Mouse (Mus musculus) liver, embryonic 16.5 days (tissue): ENCODE results near the gene Zcchc14. TPM values are rescaled to one million over a fixed set of nuclear protein-coding genes. Genes with fewer than 3 reads are reported as not detected.
A peak's percentile ranks its signal among the peaks of the same experiment; 100 is the strongest.

ENCODE experiments used
- ATAC-seq: fragments of 200-750 bp; cut with Nextera tagmentation; 2 replicates; pipeline ENCODE4 v1.8.0; 2017; ENCODE audit warnings: low read depth, mild to moderate bottlenecking, moderate number of reproducible peaks, moderate library complexity
- H3K27ac ChIP-seq: fragments of 300-500 bp; sonication (generic); 2 replicates; pipeline ENCODE4 v1.5.1; 2014; ENCODE audit warnings: mild to moderate bottlenecking, low read length
- H3K27me3 ChIP-seq: fragments of 300-500 bp; sonication (generic); 2 replicates; pipeline ENCODE4 v1.6.1; 2014; ENCODE audit warnings: low read depth, low read length, mixed read lengths; ENCODE audit not compliant: control insufficient read depth, insufficient read depth
- H3K36me3 ChIP-seq: fragments of 300-500 bp; sonication (generic); 2 replicates; pipeline ENCODE4 v1.6.1; 2014; ENCODE audit warnings: mild to moderate bottlenecking; ENCODE audit not compliant: control insufficient read depth, insufficient read depth
- H3K4me1 ChIP-seq: fragments of 300-500 bp; sonication (generic); 2 replicates; pipeline ENCODE4 v1.6.1; 2014; ENCODE audit warnings: low read depth, low read length, mixed read lengths; ENCODE audit not compliant: control insufficient read depth
- H3K4me2 ChIP-seq: fragments of 300-500 bp; sonication (generic); 2 replicates; pipeline ENCODE4 v1.6.1; 2014; ENCODE audit warnings: low read depth, low read length, mixed read lengths
- H3K4me3 ChIP-seq: fragments of 300-500 bp; sonication (generic); 2 replicates; pipeline ENCODE4 v1.5.1; 2014; ENCODE audit warnings: low read depth, mild to moderate bottlenecking, low read length
- H3K9ac ChIP-seq: fragments of 300-500 bp; sonication (generic); 2 replicates; pipeline ENCODE4 v1.6.1; 2014; ENCODE audit warnings: low read depth, low read length
- H3K9me3 ChIP-seq: fragments of 300-500 bp; sonication (generic); replicated peaks from 2 replicates; pipeline ENCODE4 v1.6.1; 2016; ENCODE audit warnings: low read length; ENCODE audit not compliant: control insufficient read depth
- WGBS: fragments of 180-500 bp; shearing (Covaris S2); extraction: QIAGEN DNeasy Blood & Tissue Kit; methylation state at CpG from one replicate; pipeline ENCODE4 v1.1.7; 2014; ENCODE audit not compliant: insufficient replicate concordance; 5-methylcytosine and 5-hydroxymethylcytosine counted together
- polyA plus RNA-seq: library from polyadenylated mRNA; unstranded; fragments of >200 nt; fragmentation: Nextera tagmentation; extraction: Ambion mirVana; gene quantifications from 2 replicates; pipeline ENCODE4 v1.2.1, GENCODE M21; 2015

Zcchc14 gene
- polyA plus RNA-seq, 1 experiment from 2014 or later, result 1.6 TPM

DNA sequence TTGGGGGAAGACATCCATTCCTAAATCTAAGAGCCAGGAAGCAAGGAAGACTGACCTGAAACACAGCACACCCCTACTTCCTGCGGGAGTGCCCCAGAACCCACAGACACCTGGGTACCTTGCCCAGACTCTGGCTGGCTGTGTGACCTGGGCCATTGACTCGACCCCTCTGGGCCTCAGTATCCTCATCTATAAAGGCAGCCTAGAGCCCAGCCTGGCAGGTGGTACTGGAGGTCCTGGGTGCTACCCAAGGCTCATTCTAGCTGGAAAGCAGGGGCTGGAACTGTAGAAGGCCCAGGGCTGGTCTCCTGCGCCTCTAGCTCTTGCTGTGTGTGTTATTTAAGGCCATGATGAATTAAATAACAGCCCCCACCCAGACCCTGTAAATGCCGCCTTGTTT, 1.4 kb upstream of the Zcchc14 start:
- no peak for ATAC-seq
- peaks cover 55% of the 10 kb centered on the region for H3K27me3 ChIP-seq

DNA sequence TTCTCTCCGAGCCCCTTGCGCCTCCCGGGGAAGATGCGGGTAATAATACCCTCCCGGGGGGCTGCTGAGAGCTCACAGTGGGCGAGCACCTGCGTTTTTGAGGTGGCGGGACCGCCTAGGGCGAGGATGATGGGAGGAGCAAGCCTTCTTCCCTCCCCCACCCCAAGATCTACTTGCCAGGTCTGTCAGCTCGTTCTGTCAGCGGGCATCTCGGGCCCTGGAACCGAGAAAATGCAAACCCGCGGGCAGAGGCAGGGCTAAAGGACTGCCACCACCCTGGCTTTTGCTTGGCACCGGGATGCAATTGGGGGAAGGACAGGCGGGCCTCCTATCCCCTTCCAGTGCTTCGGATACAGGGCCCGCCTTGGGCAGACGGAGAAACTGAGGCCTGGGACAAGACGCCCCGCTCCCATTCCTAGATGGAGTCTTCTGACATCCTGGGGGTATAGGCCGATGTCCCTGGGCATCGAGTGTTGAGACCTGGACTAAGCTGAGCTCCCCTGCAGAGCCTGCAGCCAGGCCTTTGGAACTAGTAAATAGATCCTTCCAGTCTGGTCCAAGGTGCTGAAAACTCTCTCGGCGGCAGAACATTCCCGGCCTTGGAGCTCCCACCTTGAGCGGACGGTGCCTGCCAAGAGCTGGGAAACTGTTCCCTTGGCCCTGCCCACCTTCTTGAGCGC, 779 bp upstream of the Zcchc14 start:
- H3K9ac ChIP-seq, result 0 out of 2 replicates have a peak overlapping the region, but pooled peaks have one; percentile 8
- H3K27me3 ChIP-seq, result peaks cover 55% of the 10 kb centered on the region
- no peak for ATAC-seq
- peak overlapping the region; percentile 49 for H3K4me3 ChIP-seq
- no peak overlapping the region for H3K27ac ChIP-seq
- no peaks in the 10 kb centered on the region for H3K9me3 ChIP-seq
- H3K36me3 ChIP-seq, result no peaks in the 10 kb centered on the region
- WGBS, result 9% methylated on average over 31 of the region's 31 CpGs
- H3K4me2 ChIP-seq, result peak overlapping the region; percentile 55
- peaks cover 2% of the 10 kb centered on the region; the same call in 1 of the 2 replicates for H3K4me1 ChIP-seq

More for the DNA sequence above, 1.4 kb upstream of the Zcchc14 start:
- no peak overlapping the region for H3K9ac ChIP-seq
- peaks cover 2% of the 10 kb centered on the region; the same call in 1 of the 2 replicates for H3K4me1 ChIP-seq
- 66% methylated on average over 4 of the region's 4 CpGs for whole genome bisulfite sequencing
- no peaks in the 10 kb centered on the region for H3K9me3 ChIP-seq
- no peak overlapping the region for H3K4me3 ChIP-seq
- no peak overlapping the region for H3K27ac ChIP-seq
- no peak overlapping the region for H3K4me2 ChIP-seq
- H3K36me3 ChIP-seq, result no peaks in the 10 kb centered on the region

DNA sequence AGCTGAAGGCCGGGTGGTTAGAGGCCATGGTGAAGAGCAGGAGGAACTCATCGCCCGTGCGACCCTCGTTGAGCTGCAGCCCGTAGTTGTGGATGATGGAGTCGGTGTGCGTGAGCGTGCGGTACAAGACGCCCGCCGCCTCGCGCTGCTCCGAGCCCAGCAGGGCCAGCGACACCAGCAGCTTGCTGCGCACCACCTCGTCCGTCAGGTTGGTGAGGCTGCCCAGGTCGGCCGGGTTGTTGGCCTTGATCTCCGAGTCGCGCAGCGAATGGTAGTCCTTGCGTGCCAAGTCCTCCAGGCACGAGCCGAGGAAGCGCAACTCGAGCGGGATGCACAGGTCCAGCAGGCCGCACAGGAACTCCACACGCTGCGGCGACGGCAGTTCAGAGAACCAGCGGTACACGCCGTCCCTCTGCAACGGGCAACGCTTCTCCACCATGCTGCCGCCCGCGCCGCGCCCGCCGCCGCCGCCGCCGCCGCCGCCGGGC, 783 bp downstream of the Zcchc14 start:
- no peak for ATAC-seq
- peaks cover 2% of the 10 kb centered on the region; the same call in 1 of the 2 replicates for H3K4me1 ChIP-seq
- H3K27me3 ChIP-seq, result peaks cover 55% of the 10 kb centered on the region
- H3K9me3 ChIP-seq, result no peaks in the 10 kb centered on the region
- H3K36me3 ChIP-seq, result no peaks in the 10 kb centered on the region
- peak overlapping the region; percentile 57 for H3K4me3 ChIP-seq
- H3K9ac ChIP-seq, result peak overlapping the region; percentile 39
- 2% methylated on average over 50 of the region's 56 CpGs for WGBS
- H3K4me2 ChIP-seq, result peak overlapping the region; percentile 60
- H3K27ac ChIP-seq, result no peak overlapping the region

DNA sequence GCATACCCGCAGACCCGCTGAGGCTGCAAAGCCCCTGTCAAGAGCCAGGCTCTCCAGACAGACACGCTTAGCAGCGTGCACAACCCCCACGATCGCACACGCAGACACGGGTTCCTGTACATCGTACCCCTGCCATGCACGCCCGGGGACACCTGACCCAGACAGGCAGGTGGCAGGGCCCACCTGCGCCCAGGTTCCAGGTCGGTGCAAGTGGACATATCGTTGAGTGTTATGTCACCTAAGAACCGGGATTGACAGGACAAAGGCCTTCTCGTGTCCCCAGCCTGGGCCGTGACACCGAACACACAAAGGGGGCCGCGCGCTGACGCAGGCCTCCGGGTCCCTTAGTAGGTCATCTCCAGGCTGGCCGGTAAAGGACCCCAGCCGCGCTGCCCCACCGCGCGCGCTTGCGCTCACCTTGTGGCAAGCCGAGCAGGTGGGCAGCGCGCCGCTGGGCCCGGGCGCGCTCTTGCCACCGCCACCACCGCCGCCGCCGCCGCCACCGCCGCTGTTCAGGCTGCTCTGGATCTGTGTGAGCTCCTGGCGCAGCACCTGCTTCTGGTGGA, 1.3 kb downstream of the Zcchc14 start:
- Histone ChIP-seq H3K4me1 (peaks cover 3% of the 10 kb centered on the region), H3K36me3 (no peaks in the 10 kb centered on the region), H3K27ac (no peak overlapping the region), H3K4me3 (peak overlapping the region; percentile 57), H3K9me3 (no peaks in the 10 kb centered on the region), H3K27me3 (peaks cover 55% of the 10 kb centered on the region), H3K4me2 (peak overlapping the region; percentile 60), H3K9ac (peak overlapping the region; percentile 39)
- WGBS, result 17% methylated on average over 47 of the region's 47 CpGs
- ATAC-seq, result no peak

DNA sequence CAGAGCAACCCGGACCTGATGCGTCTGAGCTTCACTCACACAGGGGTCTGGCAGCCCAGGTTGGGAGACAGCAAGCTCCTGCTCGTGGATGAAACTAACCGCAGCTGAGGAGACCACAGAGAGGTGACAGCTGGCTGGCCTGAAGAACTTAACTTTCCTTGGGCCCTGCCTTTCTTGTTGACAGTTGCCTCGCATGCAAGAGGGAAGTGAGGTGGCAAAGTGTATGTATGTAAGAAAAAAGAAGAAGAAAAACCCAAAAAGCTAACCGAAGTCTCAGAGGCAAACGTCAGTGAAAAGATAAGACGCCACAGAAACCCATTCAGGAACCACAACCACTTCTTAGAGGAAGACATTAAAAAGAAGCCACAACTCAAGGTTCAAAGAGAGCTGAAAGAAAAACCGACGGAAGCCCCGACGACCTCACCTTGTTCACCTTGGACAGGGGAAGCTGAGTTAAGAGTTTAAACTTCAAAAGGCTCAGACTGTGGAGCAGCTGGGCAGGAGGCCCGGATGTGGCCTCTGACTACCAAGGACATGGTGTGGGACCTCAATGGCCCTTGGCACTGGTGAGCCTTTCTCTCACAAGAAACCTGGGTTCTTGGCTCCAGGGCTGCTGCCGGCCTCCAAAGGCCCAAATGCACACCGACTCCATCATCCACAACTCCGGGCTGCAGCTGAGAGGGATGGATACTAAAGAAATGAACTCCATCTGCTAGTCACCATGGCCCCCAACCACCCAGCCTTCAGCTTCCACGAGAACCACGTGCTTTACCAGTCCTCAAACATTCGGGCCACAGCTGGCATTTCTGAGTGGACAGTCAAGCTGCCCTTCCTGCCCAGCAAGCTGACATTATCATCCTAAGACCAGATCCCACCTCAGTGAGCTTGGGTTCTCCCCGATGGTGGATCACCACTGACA, 2.1 kb downstream of the Zcchc14 start:
- whole genome bisulfite sequencing, result 25% methylated on average over 20 of the region's 20 CpGs
- H3K9me3 ChIP-seq, result no peaks in the 10 kb centered on the region
- peaks cover 6% of the 10 kb centered on the region for H3K4me1 ChIP-seq
- H3K27me3 ChIP-seq, result peaks cover 55% of the 10 kb centered on the region
- no peaks in the 10 kb centered on the region for H3K36me3 ChIP-seq
- H3K9ac ChIP-seq, result no peak overlapping the region
- peak overlapping the region; percentile 57 for H3K4me3 ChIP-seq
- peak overlapping the region; percentile 60 for H3K4me2 ChIP-seq
- H3K27ac ChIP-seq, result no peak overlapping the region
- ATAC-seq, result no peak

DNA sequence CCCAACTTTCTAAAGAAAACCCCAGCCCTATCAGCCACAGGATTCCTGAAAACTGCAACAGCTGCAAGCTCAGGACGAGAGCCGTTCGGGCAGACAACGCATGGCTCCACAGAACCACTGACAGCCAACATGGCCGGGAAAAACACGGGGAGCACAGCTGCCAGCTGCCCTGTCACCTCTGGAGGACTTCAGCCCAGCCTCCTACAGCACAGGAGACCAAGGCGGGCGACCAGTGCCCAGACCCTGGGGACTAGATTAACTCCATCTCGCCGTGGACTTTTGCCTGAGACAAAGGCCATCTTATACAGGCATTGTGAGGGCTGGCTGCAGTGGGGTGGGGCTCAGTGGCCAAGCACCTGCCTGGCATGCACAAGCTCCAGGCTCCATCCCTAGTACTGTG, 2.8 kb downstream of the Zcchc14 start:
- WGBS, result 51% methylated on average over 10 of the region's 10 CpGs
- peaks cover 47% of the 10 kb centered on the region for H3K27me3 ChIP-seq
- H3K9ac ChIP-seq, result no peak overlapping the region
- peaks cover 6% of the 10 kb centered on the region for H3K4me1 ChIP-seq
- H3K4me2 ChIP-seq, result no peak overlapping the region
- no peaks in the 10 kb centered on the region for H3K36me3 ChIP-seq
- no peak overlapping the region for H3K27ac ChIP-seq
- ATAC-seq, result no peak
- H3K4me3 ChIP-seq, result no peak overlapping the region
- H3K9me3 ChIP-seq, result no peaks in the 10 kb centered on the region

DNA sequence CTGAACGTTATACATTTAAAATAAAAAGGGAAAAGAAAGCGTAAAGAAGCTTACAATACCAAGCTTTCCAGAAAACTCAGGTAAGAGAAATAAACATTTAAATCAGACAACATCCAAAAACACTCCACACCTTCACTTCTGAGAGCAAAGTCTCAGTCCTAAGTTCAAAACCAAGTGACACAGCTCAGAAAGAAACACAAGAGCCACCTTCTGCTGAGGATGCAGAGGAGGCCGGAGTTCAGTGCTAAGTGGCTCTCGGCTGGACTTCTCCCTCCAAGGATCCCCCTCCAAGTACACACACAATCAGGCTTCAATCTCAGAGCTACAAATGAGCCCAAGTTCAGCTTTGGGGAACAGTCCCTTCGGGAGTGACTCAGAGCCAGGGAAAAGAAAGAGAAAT, 3.3 kb downstream of the Zcchc14 start:
- H3K36me3 ChIP-seq, result no peaks in the 10 kb centered on the region
- ATAC-seq, result no peak
- WGBS, result 53% methylated on average over 5 of the region's 5 CpGs
- H3K4me1 ChIP-seq, result peaks cover 6% of the 10 kb centered on the region
- no peak overlapping the region for H3K27ac ChIP-seq
- no peak overlapping the region for H3K4me3 ChIP-seq
- peaks cover 43% of the 10 kb centered on the region for H3K27me3 ChIP-seq
- no peak overlapping the region for H3K9ac ChIP-seq
- H3K4me2 ChIP-seq, result no peak overlapping the region
- no peaks in the 10 kb centered on the region for H3K9me3 ChIP-seq

DNA sequence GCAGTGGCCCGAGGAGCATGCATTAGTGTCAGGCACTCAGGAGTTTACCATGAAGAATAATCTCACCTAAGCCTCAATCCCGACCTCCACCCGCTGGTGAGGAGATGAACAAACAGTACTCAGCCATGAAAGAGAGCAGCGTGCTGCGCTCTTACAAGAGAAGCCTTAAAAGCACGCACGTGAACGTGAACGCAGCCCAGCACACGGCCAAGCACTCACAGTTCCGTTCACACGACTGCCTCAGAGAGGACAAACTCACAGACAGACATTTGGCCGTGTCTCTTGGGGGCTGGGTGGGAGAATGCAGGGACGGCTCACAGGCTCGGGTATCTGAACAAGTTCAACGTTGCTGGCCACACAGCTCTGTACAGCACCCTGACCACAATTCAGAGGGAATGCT, 4.2 kb downstream of the Zcchc14 start:
- 54% methylated on average over 16 of the region's 16 CpGs for WGBS
- H3K4me1 ChIP-seq, result peaks cover 6% of the 10 kb centered on the region

More for the DNA sequence above, 4.2 kb downstream of the Zcchc14 start:
- Histone ChIP-seq H3K9ac (no peak overlapping the region), H3K4me3 (no peak overlapping the region), H3K9me3 (no peaks in the 10 kb centered on the region), H3K36me3 (no peaks in the 10 kb centered on the region), H3K4me2 (no peak overlapping the region), H3K27me3 (peaks cover 34% of the 10 kb centered on the region), H3K27ac (no peak overlapping the region)
- ATAC-seq, result no peak
